Mouse (Mus musculus) neural tube, embryonic 12.5 days (tissue): ENCODE data around the gene Sidt2. TPM values are rescaled to one million over a fixed set of nuclear protein-coding genes. Genes with fewer than 3 reads are reported as not detected.

Experiments used
- ATAC-seq: fragments of 200-750 bp; cut with Nextera tagmentation; 2 replicates; pipeline ENCODE4 v1.8.0; 2017; ENCODE audit warnings: low read depth, mild to moderate bottlenecking, moderate TSS enrichment, moderate library complexity; ENCODE audit not compliant: low FRiP score
- H3K27ac ChIP-seq: fragments of 300-500 bp; sonication (generic); 2 replicates; pipeline ENCODE4 v1.5.1; 2016
- H3K27me3 ChIP-seq: fragments of 300-500 bp; sonication (generic); replicated peaks from 2 replicates; pipeline ENCODE4 v1.6.1; 2016; ENCODE audit warnings: mild to moderate bottlenecking
- H3K36me3 ChIP-seq: fragments of 300-500 bp; sonication (generic); 2 replicates; pipeline ENCODE4 v1.6.1; 2016; ENCODE audit warnings: mild to moderate bottlenecking
- H3K4me1 ChIP-seq: fragments of 300-500 bp; sonication (generic); 2 replicates; pipeline ENCODE4 v1.6.1; 2016
- H3K4me2 ChIP-seq: fragments of 300-500 bp; sonication (generic); replicated peaks from 2 replicates; pipeline ENCODE4 v1.6.1; 2016; ENCODE audit warnings: mild to moderate bottlenecking
- H3K4me3 ChIP-seq: fragments of 300-500 bp; sonication (generic); 2 replicates; pipeline ENCODE4 v1.5.1; 2016
- H3K9ac ChIP-seq: fragments of 300-500 bp; sonication (generic); 2 replicates; pipeline ENCODE4 v1.6.1; 2016; ENCODE audit warnings: mild to moderate bottlenecking
- H3K9me3 ChIP-seq: fragments of 300-500 bp; sonication (generic); 2 replicates; pipeline ENCODE4 v1.6.1; 2016; ENCODE audit warnings: mild to moderate bottlenecking
- WGBS: fragments of 180-500 bp; shearing (Covaris S2); methylation state at CpG from one replicate; pipeline ENCODE4 v1.1.7; 2016; 5-methylcytosine and 5-hydroxymethylcytosine counted together
- polyA plus RNA-seq: library from polyadenylated mRNA; unstranded; fragments of >200 nt; fragmentation: Nextera tagmentation; extraction: Ambion mirVana; gene quantifications from 2 replicates; pipeline ENCODE4 v1.2.1, GENCODE M21; 2016

Sidt2 gene
- 41.2 and 42.1 TPM in 2 replicates for polyA plus RNA-seq

DNA sequence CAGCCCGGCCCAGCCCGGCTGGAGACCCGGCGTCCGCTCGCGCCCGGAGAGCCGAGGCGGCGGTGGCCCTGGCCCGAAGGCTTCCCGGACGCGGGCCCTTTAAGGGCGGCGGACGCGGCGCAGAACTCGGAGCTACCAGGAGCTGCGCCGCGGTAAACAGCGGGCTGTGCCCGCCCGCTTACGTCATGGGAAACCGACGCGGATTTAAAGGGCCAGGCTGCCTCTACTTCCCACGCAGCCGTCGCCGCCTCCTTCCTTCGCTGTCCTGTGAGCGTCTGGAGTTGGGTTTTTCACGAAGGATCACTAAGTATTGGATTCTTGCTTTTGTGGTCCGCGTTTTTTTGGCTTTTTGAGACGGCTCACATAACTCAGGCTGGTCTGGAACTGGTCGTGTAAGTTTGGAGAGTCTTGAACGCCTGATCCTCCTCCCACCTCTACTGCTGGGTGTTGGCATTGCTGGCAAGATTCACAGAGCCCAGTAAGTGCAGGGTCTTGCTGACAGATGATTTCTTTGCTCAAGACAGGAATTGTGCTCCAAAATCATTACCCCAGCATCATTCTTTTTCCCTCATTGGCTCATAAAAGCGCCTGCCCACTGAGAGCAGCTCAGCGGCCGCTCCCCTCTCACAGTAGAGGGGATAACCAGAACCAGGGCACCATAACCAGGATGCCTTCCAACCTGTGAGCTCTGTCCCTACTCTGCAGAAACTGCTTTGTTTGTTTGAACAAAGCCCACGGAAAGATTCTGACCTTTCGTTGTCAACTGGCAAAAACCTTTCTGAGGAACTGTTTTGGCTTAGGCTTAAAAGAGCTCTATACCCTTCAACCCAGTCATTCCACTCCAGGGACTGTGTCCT, at the start of gene Sidt2:
Gene Sidt2, minus strand, starts transcription at position 152 of the 857 bp plus-strand sequence.
- Histone ChIP-seq H3K27ac (peak within 1 kb of the TSS; percentile 39), H3K9ac (peak within 1 kb of the TSS; percentile 94), H3K4me2 (peak within 1 kb of the TSS; percentile 95), H3K9me3 (no peaks in the 10 kb centered on the region), H3K36me3 (peaks cover 16% of the 10 kb centered on the region), H3K4me1 (peaks cover 34% of the 10 kb centered on the region), H3K27me3 (no peaks in the 10 kb centered on the region), H3K4me3 (peak within 1 kb of the TSS; percentile 89)
- peak; percentile 98 for ATAC-seq
- WGBS, result under 1% methylated on average over 48 of the region's 48 CpGs

DNA sequence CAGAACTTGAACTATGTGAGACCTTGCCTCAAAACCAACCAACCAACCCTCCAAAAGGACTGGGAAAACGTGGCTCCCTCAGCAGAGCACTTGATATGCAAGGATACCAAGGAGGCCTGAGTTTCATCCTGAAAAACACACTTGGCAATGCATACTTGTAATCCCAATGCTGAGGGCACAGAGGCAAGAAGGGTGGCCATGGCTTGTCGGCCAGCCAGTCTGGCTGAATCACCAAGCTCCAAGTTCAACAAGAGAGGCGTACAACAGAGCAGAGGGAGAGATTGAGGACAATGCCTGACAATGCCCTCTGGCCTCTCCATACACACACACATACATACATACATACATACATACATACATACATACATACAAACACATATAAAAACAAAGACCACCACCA, 49.5 kb upstream of the Sidt2 start:
- Histone ChIP-seq H3K9me3 (no peaks in the 10 kb centered on the region), H3K4me2 (no peak overlapping the region), H3K27me3 (no peaks in the 10 kb centered on the region), H3K36me3 (no peaks in the 10 kb centered on the region), H3K27ac (no peak overlapping the region), H3K4me1 (no peaks in the 10 kb centered on the region), H3K4me3 (no peak overlapping the region), H3K9ac (no peak overlapping the region)
- no peak for ATAC-seq
- 59% methylated on average over 3 of the region's 3 CpGs for WGBS

DNA sequence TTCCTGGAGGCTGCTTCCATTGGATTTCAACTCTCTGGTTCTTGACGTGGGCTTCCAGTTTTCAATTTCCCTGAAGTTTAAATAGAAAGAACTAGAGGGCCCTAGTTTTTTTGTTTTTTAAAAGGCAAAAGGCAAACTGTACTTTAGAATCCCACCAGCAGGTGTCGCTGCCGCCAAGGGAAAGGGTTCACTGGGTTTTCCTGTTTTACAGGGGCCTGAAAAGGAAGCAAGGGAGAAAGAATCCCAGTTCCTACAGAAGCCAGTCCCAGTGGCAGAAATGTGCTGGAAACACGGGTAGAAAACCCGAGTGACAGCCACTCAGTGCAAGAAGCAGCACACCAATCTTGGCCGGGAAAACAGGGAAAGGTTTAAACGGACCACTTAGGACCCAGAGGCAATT, 48.7 kb upstream of the Sidt2 start:
- no peaks in the 10 kb centered on the region for H3K4me1 ChIP-seq
- no peak overlapping the region for H3K27ac ChIP-seq
- H3K27me3 ChIP-seq, result no peaks in the 10 kb centered on the region
- no peak for ATAC-seq
- H3K4me2 ChIP-seq, result no peak overlapping the region
- no peak overlapping the region for H3K4me3 ChIP-seq
- H3K9ac ChIP-seq, result no peak overlapping the region
- no peaks in the 10 kb centered on the region for H3K36me3 ChIP-seq
- 12% methylated on average over 7 of the region's 7 CpGs for WGBS
- no peaks in the 10 kb centered on the region for H3K9me3 ChIP-seq

DNA sequence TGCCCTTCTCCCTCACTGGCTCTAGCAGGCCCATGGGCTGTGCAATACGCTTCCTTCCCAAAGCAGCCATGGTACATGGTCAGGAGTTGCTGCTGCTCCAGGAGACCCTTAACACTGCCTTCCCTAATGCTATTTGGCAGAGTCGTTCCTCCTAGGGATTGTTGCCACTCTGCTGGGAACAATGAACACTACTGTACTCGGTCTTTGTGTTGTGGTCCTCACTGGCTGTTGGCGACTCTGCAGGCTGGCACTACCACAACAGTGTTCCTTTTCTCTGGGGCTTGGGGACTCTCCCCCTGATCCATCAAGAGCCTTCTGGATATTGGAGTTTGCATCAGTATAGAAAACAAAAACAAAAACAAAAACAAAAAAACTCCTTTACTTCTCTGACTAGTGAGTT, 44.0 kb upstream of the Sidt2 start:
- no peak for ATAC-seq
- no peaks in the 10 kb centered on the region for H3K9me3 ChIP-seq
- H3K27ac ChIP-seq, result no peak overlapping the region
- H3K4me3 ChIP-seq, result no peak overlapping the region
- H3K9ac ChIP-seq, result no peak overlapping the region
- no peak overlapping the region for H3K4me2 ChIP-seq
- WGBS, result 68% methylated on average over 4 of the region's 4 CpGs
- H3K27me3 ChIP-seq, result no peaks in the 10 kb centered on the region
- H3K4me1 ChIP-seq, result no peaks in the 10 kb centered on the region
- H3K36me3 ChIP-seq, result no peaks in the 10 kb centered on the region

DNA sequence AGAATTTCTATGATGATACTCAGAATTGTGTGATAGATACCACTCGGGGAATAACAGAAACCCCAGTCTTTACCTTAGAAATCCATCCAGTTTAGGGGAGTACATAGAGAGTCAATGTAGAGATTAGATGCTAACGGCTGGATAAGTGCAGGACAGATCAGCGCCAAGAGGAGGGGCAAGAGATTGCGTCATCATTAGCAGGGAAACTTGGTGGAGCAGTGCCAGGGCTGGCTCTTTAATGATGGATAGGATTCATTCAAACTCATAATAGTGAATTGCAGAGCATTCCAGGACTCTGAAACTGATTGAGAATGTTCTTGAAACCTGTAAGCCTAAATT, 30.1 kb upstream of the Sidt2 start:
- Histone ChIP-seq H3K27me3 (no peaks in the 10 kb centered on the region), H3K4me2 (peak overlapping the region; percentile 91), H3K9me3 (no peaks in the 10 kb centered on the region), H3K4me1 (peaks cover 16% of the 10 kb centered on the region), H3K4me3 (peak overlapping the region; percentile 99), H3K36me3 (no peaks in the 10 kb centered on the region), H3K27ac (peak overlapping the region; percentile 89), H3K9ac (peak overlapping the region; percentile 99)
- peak; percentile 73 for ATAC-seq
- 2% methylated on average over 4 of the region's 4 CpGs for WGBS

DNA sequence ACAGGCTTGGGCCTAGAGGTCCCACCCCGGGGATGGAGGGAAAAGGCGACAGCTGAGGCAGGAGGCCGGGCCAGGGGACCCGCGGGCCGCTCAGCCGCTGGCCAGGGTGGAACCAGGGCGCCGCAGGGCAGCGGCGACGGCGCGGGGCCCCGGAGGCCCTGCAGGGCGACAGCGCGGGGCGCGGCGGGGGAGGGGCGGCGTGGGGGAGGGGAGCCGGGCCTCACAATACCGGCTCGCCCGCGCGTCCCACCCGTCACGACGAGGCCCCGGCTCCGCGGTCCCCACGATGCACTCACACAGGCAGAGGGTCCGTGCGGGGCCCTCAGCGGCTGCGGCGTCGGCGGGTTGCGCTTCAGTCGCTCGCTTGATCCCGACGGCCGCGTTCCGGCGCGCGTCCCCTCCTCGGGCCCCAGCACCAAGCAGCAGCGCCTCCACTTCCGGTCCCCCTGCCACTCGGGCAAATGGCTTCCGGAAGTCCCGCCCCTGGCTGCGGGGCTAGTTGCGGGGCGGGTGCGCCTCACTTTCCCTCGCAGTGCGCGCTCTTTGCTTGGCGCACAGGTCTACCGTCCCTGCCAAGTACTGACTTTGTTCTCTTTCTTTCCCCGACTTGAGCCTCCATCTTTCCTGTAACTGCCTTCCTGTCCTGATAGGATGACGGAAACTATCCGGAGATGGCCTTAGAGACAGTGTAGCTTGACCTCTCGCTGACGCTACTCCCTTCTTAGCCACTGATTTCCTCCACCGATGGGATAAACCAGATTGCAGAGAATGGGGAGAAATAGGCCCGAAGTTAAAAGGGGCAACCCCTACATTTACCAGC, 29.6 kb upstream of the Sidt2 start:
- Histone ChIP-seq H3K4me1 (peaks cover 16% of the 10 kb centered on the region), H3K36me3 (no peaks in the 10 kb centered on the region), H3K27ac (peak overlapping the region; percentile 89), H3K9ac (peak overlapping the region; percentile 99), H3K27me3 (no peaks in the 10 kb centered on the region), H3K4me2 (peak overlapping the region; percentile 91), H3K9me3 (no peaks in the 10 kb centered on the region), H3K4me3 (peak overlapping the region; percentile 99)
- ATAC-seq, result peak; percentile 92
- WGBS, result under 1% methylated on average over 69 of the region's 76 CpGs

DNA sequence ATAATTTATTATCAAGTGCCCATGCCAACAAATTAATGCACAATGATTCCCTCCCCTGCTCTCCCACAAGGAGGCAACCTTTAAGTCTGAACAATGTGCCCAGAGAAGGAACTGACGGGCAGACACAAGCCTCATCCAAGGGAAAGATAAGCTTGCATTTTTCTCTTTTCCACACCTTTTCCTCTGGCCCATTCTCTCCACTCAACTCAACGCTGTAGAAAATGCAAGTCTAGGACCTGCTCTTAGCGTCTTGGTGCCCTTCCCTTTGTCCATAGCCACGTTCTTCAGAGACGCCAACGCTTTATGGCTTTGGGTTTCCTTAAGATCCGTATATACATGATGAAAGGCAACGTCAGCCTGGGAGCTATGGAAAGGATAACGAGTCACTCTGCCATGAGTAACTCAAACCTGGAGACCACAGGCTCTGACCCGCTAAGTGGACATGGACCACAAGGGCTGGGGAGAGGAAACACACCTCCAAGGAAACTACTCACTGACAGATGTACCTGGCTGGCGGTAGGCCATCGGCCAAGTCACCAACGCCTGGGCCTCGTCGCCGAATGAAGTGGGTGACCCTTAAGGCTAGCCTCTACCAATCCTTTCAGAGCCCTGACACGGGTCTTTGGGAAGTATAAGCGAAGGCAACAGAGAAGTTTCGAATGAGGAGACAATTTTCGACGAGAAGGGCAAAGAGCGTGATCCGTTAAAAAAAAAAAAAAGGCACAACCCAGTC, 28.8 kb upstream of the Sidt2 start:
- Histone ChIP-seq H3K4me3 (peak overlapping the region; percentile 99), H3K27ac (peak overlapping the region; percentile 89), H3K9me3 (no peaks in the 10 kb centered on the region), H3K9ac (peak overlapping the region; percentile 99), H3K4me1 (peaks cover 16% of the 10 kb centered on the region), H3K36me3 (no peaks in the 10 kb centered on the region), H3K4me2 (peak overlapping the region; percentile 91), H3K27me3 (no peaks in the 10 kb centered on the region)
- WGBS, result under 1% methylated on average over 23 of the region's 23 CpGs
- no peak; the same call in 1 of the 2 replicates for ATAC-seq

DNA sequence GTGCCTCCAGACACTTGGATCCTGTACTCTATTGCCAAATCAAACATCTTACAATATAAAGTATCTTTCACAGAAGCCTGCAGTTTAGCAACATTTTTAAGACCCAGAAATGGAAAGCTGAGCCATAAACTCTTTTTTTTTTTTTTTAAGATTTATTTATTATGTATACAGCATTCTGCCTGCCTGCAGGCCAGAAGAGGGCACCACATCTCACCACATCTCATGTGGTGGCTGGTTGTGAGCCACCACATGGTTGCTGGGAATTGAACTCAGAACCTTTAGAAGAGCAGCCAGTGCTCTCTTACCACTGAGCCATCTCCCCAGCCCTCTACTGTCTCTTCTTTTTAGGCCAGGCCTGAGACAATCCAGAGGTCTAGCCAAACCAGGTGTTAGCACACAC, 26.3 kb upstream of the Sidt2 start:
- no peak overlapping the region for H3K9ac ChIP-seq
- no peaks in the 10 kb centered on the region for H3K27me3 ChIP-seq
- ATAC-seq, result no peak
- H3K4me3 ChIP-seq, result no peak overlapping the region
- H3K9me3 ChIP-seq, result no peaks in the 10 kb centered on the region
- peaks cover 7% of the 10 kb centered on the region; the same call in 1 of the 2 replicates for H3K36me3 ChIP-seq
- no peak overlapping the region for H3K27ac ChIP-seq
- H3K4me1 ChIP-seq, result peaks cover 16% of the 10 kb centered on the region
- H3K4me2 ChIP-seq, result no peak overlapping the region

DNA sequence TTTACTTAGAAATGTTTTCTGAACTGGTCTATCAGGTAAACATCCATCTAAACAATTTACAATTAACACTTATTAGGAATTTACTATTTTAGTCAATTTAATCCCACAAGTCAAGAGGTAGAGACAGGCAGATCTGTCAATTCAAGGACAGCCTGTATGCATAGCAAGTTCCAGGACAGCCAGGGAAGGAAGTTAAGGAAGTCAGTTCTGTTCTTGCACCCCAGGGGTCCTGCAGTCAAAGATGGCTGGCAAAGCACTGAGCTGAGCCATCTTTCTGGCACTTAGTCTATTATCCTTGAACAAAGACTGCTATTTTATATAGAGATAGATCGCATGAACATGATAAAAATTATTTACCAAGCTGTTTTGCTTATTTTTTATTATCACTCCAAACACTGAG, 25.6 kb upstream of the Sidt2 start:
- 87% methylated on average over 1 of the region's 1 CpGs for WGBS
- no peak for ATAC-seq
- H3K4me1 ChIP-seq, result peaks cover 16% of the 10 kb centered on the region

DNA sequence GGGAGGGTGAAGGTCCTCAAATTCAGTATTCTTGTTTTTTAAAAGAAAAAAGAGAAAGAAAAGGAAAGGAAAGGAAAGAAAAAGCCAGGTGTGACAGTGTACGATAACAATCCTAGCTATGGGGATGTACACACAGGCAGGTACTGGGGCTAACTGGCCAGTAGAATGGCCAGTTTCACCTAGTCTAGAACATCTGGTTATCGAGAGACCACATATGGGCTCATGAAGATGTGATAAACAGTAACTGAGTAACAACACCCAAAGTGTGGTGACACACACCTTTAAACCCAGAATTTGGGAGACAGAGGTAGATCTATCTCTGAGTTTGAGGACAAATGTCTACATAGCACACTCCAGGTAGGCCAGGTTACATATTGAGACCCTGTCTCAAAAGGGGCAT, 24.7 kb upstream of the Sidt2 start:
- ATAC-seq, result no peak
- peaks cover 16% of the 10 kb centered on the region for H3K36me3 ChIP-seq
- H3K9me3 ChIP-seq, result no peaks in the 10 kb centered on the region
- H3K27ac ChIP-seq, result no peak overlapping the region
- H3K27me3 ChIP-seq, result no peaks in the 10 kb centered on the region
- H3K4me1 ChIP-seq, result peaks cover 16% of the 10 kb centered on the region
- no peak overlapping the region for H3K4me2 ChIP-seq
- H3K4me3 ChIP-seq, result no peak overlapping the region
- H3K9ac ChIP-seq, result no peak overlapping the region
- WGBS, result 96% methylated on average over 2 of the region's 2 CpGs

More for the DNA sequence above, 25.6 kb upstream of the Sidt2 start:
- no peak overlapping the region for H3K4me2 ChIP-seq
- no peak overlapping the region for H3K9ac ChIP-seq
- no peaks in the 10 kb centered on the region for H3K9me3 ChIP-seq
- no peaks in the 10 kb centered on the region for H3K27me3 ChIP-seq
- H3K4me3 ChIP-seq, result no peak overlapping the region
- H3K36me3 ChIP-seq, result peaks cover 11% of the 10 kb centered on the region; the same call in 1 of the 2 replicates
- no peak overlapping the region for H3K27ac ChIP-seq

DNA sequence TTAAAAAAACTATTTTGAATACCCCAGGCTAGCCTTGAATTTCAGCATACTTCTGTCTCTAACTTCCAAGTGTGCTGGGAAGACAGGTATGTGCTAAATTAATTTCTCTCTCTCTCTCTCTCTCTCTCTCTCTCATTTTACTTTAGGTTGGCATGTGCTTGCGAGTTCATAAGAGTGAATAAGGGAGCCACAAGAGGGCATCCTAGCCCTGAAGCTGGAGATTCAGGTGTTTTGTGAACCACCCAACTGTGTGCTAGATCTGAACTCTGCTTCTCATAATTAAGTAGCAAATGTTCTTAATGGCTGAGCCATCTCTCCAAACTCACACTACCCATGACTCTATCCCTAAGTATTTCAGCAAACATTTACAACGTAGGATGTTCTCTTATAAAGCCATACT, 21.8 kb upstream of the Sidt2 start:
- H3K36me3 ChIP-seq, result peaks cover 42% of the 10 kb centered on the region
- H3K4me1 ChIP-seq, result no peaks in the 10 kb centered on the region; the same call in none of the 2 replicates
- H3K4me3 ChIP-seq, result no peak overlapping the region
- no peaks in the 10 kb centered on the region for H3K9me3 ChIP-seq
- H3K27me3 ChIP-seq, result no peaks in the 10 kb centered on the region
- ATAC-seq, result no peak
- H3K4me2 ChIP-seq, result no peak overlapping the region
- WGBS, result 91% methylated on average over 2 of the region's 2 CpGs
- H3K27ac ChIP-seq, result no peak overlapping the region
- H3K9ac ChIP-seq, result no peak overlapping the region

DNA sequence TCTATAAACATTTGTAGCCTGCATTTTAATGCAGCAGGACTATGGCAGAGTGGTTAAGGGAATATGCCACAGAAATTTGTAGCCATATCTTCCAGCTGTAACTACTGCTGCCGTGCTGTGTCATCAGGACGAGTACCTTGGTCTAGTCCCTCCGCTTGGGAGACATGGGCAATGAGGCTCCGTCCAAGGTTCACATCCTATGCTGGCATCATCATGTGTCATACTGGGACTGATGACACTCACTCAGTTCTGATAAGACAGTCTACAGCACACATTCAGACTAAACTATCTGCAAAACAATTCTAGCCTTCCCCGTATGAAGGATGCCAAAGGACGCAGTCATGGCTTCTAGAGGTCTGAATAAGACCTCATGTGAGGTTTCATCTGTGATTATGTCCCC, 8.5 kb upstream of the Sidt2 start:
- no peak overlapping the region for H3K27ac ChIP-seq
- H3K36me3 ChIP-seq, result peaks cover 73% of the 10 kb centered on the region
- no peak for ATAC-seq

More for the DNA sequence above, 8.5 kb upstream of the Sidt2 start:
- Histone ChIP-seq H3K4me1 (peaks cover 2% of the 10 kb centered on the region; the same call in 1 of the 2 replicates), H3K9ac (no peak overlapping the region), H3K4me2 (no peak overlapping the region), H3K4me3 (no peak overlapping the region), H3K27me3 (no peaks in the 10 kb centered on the region), H3K9me3 (no peaks in the 10 kb centered on the region)
- WGBS, result 94% methylated on average over 6 of the region's 6 CpGs
